Comparison of ENCODE assay signal across 8 mouse cellular contexts in the genomic region with DNA sequence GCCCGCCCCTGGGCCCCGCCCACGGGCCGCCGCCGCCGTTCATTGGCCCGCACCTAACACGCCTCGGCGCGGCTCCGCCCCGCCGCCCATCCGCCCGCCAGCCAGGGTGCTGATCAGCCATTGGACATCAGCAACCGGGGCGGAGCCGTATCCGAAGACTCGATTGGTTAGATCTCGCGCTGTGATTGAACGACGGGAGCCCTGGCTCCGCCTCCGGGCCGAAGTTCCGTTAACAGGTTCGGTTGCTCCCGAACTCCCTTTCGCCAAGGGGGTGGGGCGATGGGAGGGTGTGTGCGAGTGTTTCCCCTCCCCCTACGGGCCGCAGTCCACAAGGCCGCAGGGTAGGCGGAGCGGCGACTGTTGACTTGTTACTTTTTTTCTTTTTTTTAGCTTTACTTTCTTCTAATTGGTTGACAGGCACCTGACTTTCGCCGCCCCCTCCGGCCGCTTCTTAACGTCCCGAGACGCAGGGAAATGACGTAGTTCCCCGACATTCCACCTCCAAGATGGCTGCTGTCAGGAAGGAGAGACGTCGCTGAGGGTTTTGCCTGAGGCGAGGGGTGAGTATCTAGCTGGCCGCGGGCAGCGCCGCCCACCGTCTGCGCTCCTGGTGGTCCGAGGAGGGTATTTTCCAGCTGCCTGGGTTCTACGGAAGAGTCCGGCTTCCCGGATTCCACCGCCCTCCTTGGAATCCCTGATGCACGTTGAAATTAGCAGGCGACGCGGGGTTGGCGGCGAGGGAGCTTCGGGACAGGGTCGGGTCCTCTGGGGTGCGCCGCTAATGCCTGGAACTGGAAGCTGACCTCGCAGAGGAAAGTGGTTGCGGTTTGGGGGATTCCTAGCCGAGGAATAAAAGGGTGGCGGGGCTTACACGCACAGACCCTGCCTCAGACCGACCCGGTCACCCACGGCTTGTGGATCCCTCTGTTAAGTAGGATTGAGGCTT. TPM values are rescaled to one million over a fixed set of nuclear protein-coding genes. Genes with fewer than 3 reads are reported as not detected.
DNase-seq lines count a peak whose midpoint lies in the region; ATAC-seq and TF ChIP-seq lines count a peak whose summit lies in the region.

A gene (plus strand): TSS at position 259 of the 946 bp plus-strand sequence.

- ATAC-seq in heart, embryonic 11.5 days (replicated peaks; ENCODE audit: insufficient number of reproducible peaks, low FRiP score, low TSS enrichment): peak; percentile 99
- peak; percentile 98 for ATAC-seq in kidney, embryonic 16.5 days (ENCODE audit: low FRiP score, low TSS enrichment)

- H3K27me3 ChIP-seq in C2C12 (ENCODE audit: control insufficient read depth, insufficient read depth, insufficient read length) (no peaks in the 10 kb centered on the region), myocyte (ENCODE audit: control insufficient read depth, insufficient read depth, insufficient read length) (no peaks in the 10 kb centered on the region)
- no peaks in the 10 kb centered on the region for H3K27me3 ChIP-seq in erythroblast, embryonic 14.5 days (ENCODE audit: control insufficient read depth)
- no peaks in the 10 kb centered on the region for H3K27me3 ChIP-seq in heart, embryonic 11.5 days (ENCODE audit: control insufficient read depth, insufficient read depth, low read length)
- H3K27me3 ChIP-seq in kidney, embryonic 16.5 days (ENCODE audit: insufficient read depth, low read length): no peaks in the 10 kb centered on the region
- H3K27me3 ChIP-seq in liver, adult 2 months (ENCODE audit: control insufficient read depth, insufficient read depth, low read length): no peaks in the 10 kb centered on the region
- no peaks in the 10 kb centered on the region for H3K27me3 ChIP-seq in splenic B cell, adult 2 months (ENCODE audit: control insufficient read depth, insufficient read depth, low read length, poor library complexity, severe bottlenecking)

- WGBS in heart, embryonic 11.5 days (ENCODE audit: insufficient replicate concordance): under 1% methylated on average over 82 of the region's 82 CpGs
- under 1% methylated on average over 73 of the region's 82 CpGs for WGBS in kidney, embryonic 16.5 days
- under 1% methylated on average over 81 of the region's 82 CpGs for WGBS in liver, adult 2 months

- H3K4me3 ChIP-seq in C2C12 (ENCODE audit: insufficient read depth, poor library complexity, severe bottlenecking): peak within 1 kb of the TSS; percentile 100
- peak within 1 kb of the TSS; percentile 82 for H3K4me3 ChIP-seq in erythroblast, embryonic 14.5 days (replicated peaks)
- peak within 1 kb of the TSS; percentile 68 for H3K4me3 ChIP-seq in heart, embryonic 11.5 days (ENCODE audit: low read depth, low read length)
- H3K4me3 ChIP-seq in kidney, embryonic 16.5 days (ENCODE audit: low read length): peak within 1 kb of the TSS; percentile 99
- peak within 1 kb of the TSS; percentile 91 for H3K4me3 ChIP-seq in liver, adult 2 months (ENCODE audit: insufficient read depth, low read depth, low read length)
- peak within 1 kb of the TSS; percentile 63 for H3K4me3 ChIP-seq in myocyte

- peak within 1 kb of the TSS; percentile 85 for H3K4me2 ChIP-seq in heart, embryonic 11.5 days
- peak within 1 kb of the TSS; percentile 81 for H3K4me2 ChIP-seq in kidney, embryonic 16.5 days (replicated peaks; ENCODE audit: low read depth, low read length)
- peak within 1 kb of the TSS; percentile 87 for H3K4me2 ChIP-seq in myocyte (ENCODE audit: low read depth)

- peaks cover 65% of the 10 kb centered on the region for H3K79me3 ChIP-seq in C2C12 (ENCODE audit: low read depth)

- H3K9me3 ChIP-seq in erythroblast, embryonic 14.5 days (ENCODE audit: control insufficient read depth, low read length): no peaks in the 10 kb centered on the region
- no peaks in the 10 kb centered on the region for H3K9me3 ChIP-seq in heart, embryonic 11.5 days (replicated peaks; ENCODE audit: control insufficient read depth, low read length)
- no peaks in the 10 kb centered on the region for H3K9me3 ChIP-seq in kidney, embryonic 16.5 days (ENCODE audit: low read length)

- peak within 1 kb of the TSS; percentile 92 for H3K9ac ChIP-seq in heart, embryonic 11.5 days (ENCODE audit: low read depth, low read length)
- H3K9ac ChIP-seq in kidney, embryonic 16.5 days (replicated peaks; ENCODE audit: low read length): peak within 1 kb of the TSS; percentile 98
- H3K9ac ChIP-seq in liver, adult 2 months (ENCODE audit: low read depth, low read length): peak within 1 kb of the TSS; percentile 91

- H3K27ac ChIP-seq in heart, embryonic 11.5 days (ENCODE audit: low read depth, low read length): peak within 1 kb of the TSS; percentile 92
- H3K27ac ChIP-seq in kidney, embryonic 16.5 days (ENCODE audit: low read length): peak within 1 kb of the TSS; percentile 87
- peak within 1 kb of the TSS; percentile 93 for H3K27ac ChIP-seq in liver, adult 2 months (replicated peaks; ENCODE audit: insufficient read depth, low read depth, low read length)

- peaks cover 24% of the 10 kb centered on the region for H3K36me3 ChIP-seq in C2C12 (ENCODE audit: control insufficient read depth, insufficient read depth)
- peaks cover 53% of the 10 kb centered on the region for H3K36me3 ChIP-seq in erythroblast, embryonic 14.5 days (ENCODE audit: control insufficient read depth)
- H3K36me3 ChIP-seq in heart, embryonic 11.5 days (ENCODE audit: control insufficient read depth, insufficient read depth, low read length): 0 out of 2 replicates have a peak, but pooled peaks cover 3% of the 10 kb centered on the region
- peaks cover 4% of the 10 kb centered on the region; the same call in 1 of the 2 replicates for H3K36me3 ChIP-seq in kidney, embryonic 16.5 days (ENCODE audit: insufficient read depth, low read length)
- no peaks in the 10 kb centered on the region; the same call in 1 of the 2 replicates for H3K36me3 ChIP-seq in liver, adult 2 months (ENCODE audit: control insufficient read depth, insufficient read depth, low read length)
- H3K36me3 ChIP-seq in myocyte (ENCODE audit: control insufficient read depth, insufficient read depth): peaks cover 16% of the 10 kb centered on the region
- H3K36me3 ChIP-seq in splenic B cell, adult 2 months (ENCODE audit: control insufficient read depth, insufficient read depth, low read length, poor library complexity, severe bottlenecking): peaks cover 2% of the 10 kb centered on the region; the same call in 1 of the 2 replicates

- TF ChIP-seq CTCF in C2C12 (IDR thresholded peaks at IDR 0.05; ENCODE audit: control insufficient read depth, insufficient read depth, insufficient read length): no peak
- TF ChIP-seq CTCF in brain, embryonic 14.5 days (IDR thresholded peaks at IDR 0.05; ENCODE audit: borderline replicate concordance, extremely low read depth, insufficient read depth, insufficient read length): no peak
- no peak for TF ChIP-seq CTCF in liver, adult 2 months (IDR thresholded peaks at IDR 0.05; ENCODE audit: low read depth, low read length)

- TF ChIP-seq POLR2A in brain, embryonic 14.5 days (IDR thresholded peaks at IDR 0.05; ENCODE audit: borderline replicate concordance, extremely low read depth, insufficient read depth, insufficient read length, poor library complexity, severe bottlenecking): peak; percentile 27; the same call in 1 of the 2 replicates
- peak; percentile 87 for TF ChIP-seq POLR2A in liver, adult 2 months (IDR thresholded peaks at IDR 0.05; ENCODE audit: extremely low read depth, insufficient read depth, low read length)
- peak; percentile 81 for TF ChIP-seq POLR2A in myocyte (IDR thresholded peaks at IDR 0.05; ENCODE audit: insufficient read length, low read depth)

- H3K4me1 ChIP-seq in erythroblast, embryonic 14.5 days (ENCODE audit: control insufficient read depth): peaks cover 50% of the 10 kb centered on the region
- H3K4me1 ChIP-seq in heart, embryonic 11.5 days (ENCODE audit: control insufficient read depth, insufficient read depth, low read length): peaks cover 22% of the 10 kb centered on the region
- peaks cover 23% of the 10 kb centered on the region for H3K4me1 ChIP-seq in kidney, embryonic 16.5 days (ENCODE audit: insufficient read depth, low read length)
- peaks cover 21% of the 10 kb centered on the region for H3K4me1 ChIP-seq in liver, adult 2 months (ENCODE audit: control insufficient read depth, insufficient read depth, low read length)

- H3K79me2 ChIP-seq in C2C12 (ENCODE audit: control insufficient read depth, insufficient read depth): peaks cover 85% of the 10 kb centered on the region
- peaks cover 26% of the 10 kb centered on the region; the same call in 1 of the 2 replicates for H3K79me2 ChIP-seq in liver, adult 2 months (ENCODE audit: control insufficient read depth, insufficient read depth, low read length)
- H3K79me2 ChIP-seq in myocyte (ENCODE audit: control insufficient read depth, insufficient read depth): peaks cover 88% of the 10 kb centered on the region

- DNase-seq in brain, embryonic 14.5 days (ENCODE audit: low read depth): peak; percentile 100
- peak; percentile 97 for DNase-seq in liver, adult 2 months (ENCODE audit: extremely low read depth, low read depth, low spot score)
- DNase-seq in splenic B cell, adult 2 months (ENCODE audit: low read depth, low spot score): peak; percentile 100

- H3ac ChIP-seq in C2C12 (ENCODE audit: control insufficient read depth, insufficient read length, low read depth) (peak within 1 kb of the TSS; percentile 89), myocyte (ENCODE audit: control insufficient read depth, insufficient read length) (peak within 1 kb of the TSS; percentile 93)

TF ChIP-seq in C2C12, 6 proteins besides CTCF, POLR2A, EP300 and RAD21:
- TF ChIP-seq USF1 (IDR thresholded peaks at IDR 0.05; ENCODE audit: low read depth) (peak; percentile 53), CEBPB (IDR thresholded peaks at IDR 0.05; ENCODE audit: low read depth) (no peak)

TF ChIP-seq in myocyte, 11 proteins besides CTCF, POLR2A, EP300 and RAD21 (continues in another document):
- TF ChIP-seq TCF12 (IDR thresholded peaks at IDR 0.05; ENCODE audit: insufficient read depth, poor library complexity, severe bottlenecking) (no peak), REST (IDR thresholded peaks at IDR 0.05; ENCODE audit: insufficient read depth, insufficient read length) (no peak), TCF3 (IDR thresholded peaks at IDR 0.05; ENCODE audit: insufficient read length, low read depth) (no peak), MYOD1 (IDR thresholded peaks at IDR 0.05; ENCODE audit: control insufficient read depth in 1 of 3, insufficient read length in 2 of 3, low read depth in 2 of 3) (no peak), SRF (IDR thresholded peaks at IDR 0.05; ENCODE audit: control insufficient read depth, insufficient read length, low read depth) (no peak), MAX (IDR thresholded peaks at IDR 0.05; ENCODE audit: low read depth) (no peak)

RNA-seq across cellular contexts. Expression of the gene that starts here (rescaled TPM):
- polyA plus RNA-seq in C2C12 (2012; fragmentation: generic; extraction: Trizol) (23.6 TPM), myocyte (2012; fragmentation: generic; extraction: Trizol) (29.1 TPM)
- polyA plus RNA-seq in brain, embryonic 14.5 days (2012; rRNA removed): 28.2 and 41.3 TPM in 2 replicates
- polyA plus RNA-seq in erythroblast, embryonic 14.5 days (2012): 11.6 and 12.1 TPM in 2 replicates
- polyA plus RNA-seq in heart, embryonic 11.5 days (2014; fragmentation: Nextera tagmentation; extraction: Ambion mirVana): 4.0 and 5.6 TPM in 2 replicates
- 2.4 and 3.1 TPM in 2 replicates for polyA plus RNA-seq in kidney, embryonic 16.5 days (2015; fragmentation: Nextera tagmentation; extraction: Ambion mirVana)
- 4.1 and 5.9 TPM in 2 replicates for total RNA-seq in liver, adult 2 months (2014; rRNA removed)
- polyA plus RNA-seq in liver, adult 2 months (2012; rRNA removed): 5.8 and 8.5 TPM in 2 replicates

Comparison
In these comparisons a context has a peak if more than half of its experiments do, and no peak if none do; other contexts are left out.
1. Peak in every context shown above with its lines: DNase-seq, ATAC-seq, H3K4me3 ChIP-seq and H3K27ac ChIP-seq.
2. POLR2A ChIP-seq: peak in every context shown above with its lines; median percentile 87 in liver, adult 2 months; 81 in myocyte; 27 in brain, embryonic 14.5 days.